Mouse (Mus musculus) liver, adult 2 months (tissue): ENCODE measurements around the gene BC016579.

Experiments
- CTCF ChIP-seq: fragments of 200-500 bp; IDR thresholded peaks from 2 replicates; pipeline ENCODE4 v1.5.1; 2011; ENCODE audit warnings: low read depth, low read length, control low read depth
- POLR2A ChIP-seq: fragments of 200-500 bp; IDR thresholded peaks from 2 replicates; pipeline ENCODE4 v1.6.1; 2011; ENCODE audit warnings: low read length, control low read depth; ENCODE audit not compliant: insufficient read depth; ENCODE audit errors: extremely low read depth

DNA sequence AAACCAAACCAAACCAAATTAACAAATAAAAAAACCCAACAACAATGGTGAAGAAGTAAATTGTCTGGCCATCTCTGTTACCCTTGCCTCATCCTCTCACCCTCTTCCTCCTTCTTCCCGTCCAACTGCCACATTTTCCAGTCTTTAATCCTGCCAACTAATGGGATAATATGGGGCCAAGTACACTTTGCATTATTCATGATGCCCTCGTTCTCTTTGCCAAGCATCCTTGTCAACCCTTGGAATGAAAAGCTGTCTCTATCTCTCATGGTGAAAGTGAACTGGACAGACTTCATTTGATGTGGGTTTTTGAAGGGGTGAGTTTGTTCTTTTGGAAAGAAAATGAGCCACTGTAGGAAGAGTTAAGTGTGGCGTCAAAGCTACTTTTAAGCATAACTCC lies 39.0 kb upstream of the BC016579 start:
- no peak for TF ChIP-seq POLR2A
- TF ChIP-seq CTCF: no peak
